Mouse (Mus musculus) bone marrow macrophage, adult 2 months (primary cell): Measurements from ENCODE around the gene Plch1. TPM values are rescaled to one million over a fixed set of nuclear protein-coding genes. Genes with fewer than 3 reads are reported as not detected.

ENCODE experiments used
- H3K27ac ChIP-seq: 2 replicates; pipeline ENCODE4 v1.5.1; 2012; ENCODE audit warnings: low read depth, low read length; ENCODE audit not compliant: insufficient read depth
- H3K4me1 ChIP-seq: 2 replicates; pipeline ENCODE4 v1.6.1; 2012; ENCODE audit warnings: low read length; ENCODE audit not compliant: control insufficient read depth, insufficient read depth
- H3K4me3 ChIP-seq: 2 replicates; pipeline ENCODE4 v1.5.1; 2012; ENCODE audit warnings: mild to moderate bottlenecking, low read length, moderate library complexity; ENCODE audit not compliant: insufficient read depth
- CTCF ChIP-seq: IDR thresholded peaks from 2 replicates; pipeline ENCODE4 v1.5.1; 2012; ENCODE audit warnings: low read depth, mild to moderate bottlenecking, low read length, moderate library complexity
- POLR2A ChIP-seq: IDR thresholded peaks from 2 replicates; pipeline ENCODE4 v1.6.1; 2012; ENCODE audit warnings: mild to moderate bottlenecking, low read depth, low read length, borderline replicate concordance
- polyA plus RNA-seq: library from polyadenylated mRNA; stranded (reverse); fragments of >200 nt; gene quantifications from 2 replicates; pipeline ENCODE4 v1.2.4, GENCODE M21; 2012; ENCODE audit not compliant: missing spikeins, insufficient read depth, insufficient read length

The Plch1 gene
- polyA plus RNA-seq, result not detected in 2 replicates

DNA sequence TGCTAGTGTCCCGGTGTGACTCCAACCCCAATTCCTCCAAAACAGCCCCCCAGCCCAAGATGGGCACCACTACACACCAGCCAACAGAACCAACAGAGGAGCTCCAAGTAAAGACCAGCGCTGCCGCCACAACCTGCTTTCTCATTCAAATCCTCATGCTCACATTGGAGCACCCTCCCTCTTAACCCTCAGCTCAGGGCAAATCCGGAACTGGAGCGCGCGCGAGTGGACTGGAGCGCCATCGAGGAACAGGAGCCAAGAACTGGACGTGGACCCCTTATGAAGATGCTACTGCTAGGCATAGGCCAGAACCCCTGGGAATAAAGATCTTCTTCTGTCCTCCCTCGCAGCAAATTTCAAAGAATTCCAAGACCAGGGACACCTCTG, at the start of gene Plch1:
TSS of gene Plch1 (minus strand) at position 164 of the 387 bp plus-strand sequence.
- Histone ChIP-seq H3K4me3 (peak within 1 kb of the TSS; percentile 71), H3K4me1 (no peaks in the 10 kb centered on the region), H3K27ac (no peak within 1 kb of the TSS)
- TF ChIP-seq POLR2A, result no peak
- TF ChIP-seq CTCF, result no peak

DNA sequence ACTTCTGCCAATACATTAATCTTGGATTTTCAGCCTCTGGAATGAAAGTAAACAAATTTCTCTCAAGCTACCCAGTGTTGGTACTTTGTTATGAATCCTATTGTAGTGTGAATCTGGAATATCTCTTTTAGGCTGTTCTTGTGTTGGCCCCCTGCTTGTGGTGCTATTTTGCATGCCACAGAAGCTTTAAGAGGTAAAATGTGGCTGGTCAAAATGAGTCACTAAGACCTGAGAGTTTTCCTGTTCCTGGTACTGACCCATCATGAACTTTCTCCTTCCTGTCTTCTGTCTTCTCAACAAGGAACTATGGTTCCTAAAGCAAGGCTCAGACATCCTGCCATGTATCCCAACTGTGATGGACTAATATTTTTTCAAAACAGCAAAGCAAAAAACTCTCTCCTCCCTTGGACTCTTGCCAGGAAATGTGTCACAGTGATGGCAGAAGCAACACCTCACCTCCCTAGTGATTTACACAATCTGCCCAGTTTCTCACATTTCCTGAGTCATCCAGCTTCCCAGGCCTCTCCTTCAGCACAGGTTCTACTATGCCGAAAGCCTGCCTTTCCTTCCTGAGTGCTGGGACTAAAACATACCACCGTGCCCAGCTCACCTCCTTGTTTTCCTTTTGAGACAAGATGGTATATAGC, 42.1 kb upstream of the Plch1 start:
- H3K4me1 ChIP-seq, result no peaks in the 10 kb centered on the region
- TF ChIP-seq POLR2A (no peak), CTCF (no peak)
- no peak overlapping the region for H3K4me3 ChIP-seq
- no peak overlapping the region for H3K27ac ChIP-seq

GRCm38 (mm10) chr3:63938928-63939327, 39.7 kb upstream of the Plch1 start:
- no peaks in the 10 kb centered on the region for H3K4me1 ChIP-seq
- no peak overlapping the region for H3K27ac ChIP-seq
- TF ChIP-seq CTCF (no peak), POLR2A (no peak)
- no peak overlapping the region for H3K4me3 ChIP-seq

DNA sequence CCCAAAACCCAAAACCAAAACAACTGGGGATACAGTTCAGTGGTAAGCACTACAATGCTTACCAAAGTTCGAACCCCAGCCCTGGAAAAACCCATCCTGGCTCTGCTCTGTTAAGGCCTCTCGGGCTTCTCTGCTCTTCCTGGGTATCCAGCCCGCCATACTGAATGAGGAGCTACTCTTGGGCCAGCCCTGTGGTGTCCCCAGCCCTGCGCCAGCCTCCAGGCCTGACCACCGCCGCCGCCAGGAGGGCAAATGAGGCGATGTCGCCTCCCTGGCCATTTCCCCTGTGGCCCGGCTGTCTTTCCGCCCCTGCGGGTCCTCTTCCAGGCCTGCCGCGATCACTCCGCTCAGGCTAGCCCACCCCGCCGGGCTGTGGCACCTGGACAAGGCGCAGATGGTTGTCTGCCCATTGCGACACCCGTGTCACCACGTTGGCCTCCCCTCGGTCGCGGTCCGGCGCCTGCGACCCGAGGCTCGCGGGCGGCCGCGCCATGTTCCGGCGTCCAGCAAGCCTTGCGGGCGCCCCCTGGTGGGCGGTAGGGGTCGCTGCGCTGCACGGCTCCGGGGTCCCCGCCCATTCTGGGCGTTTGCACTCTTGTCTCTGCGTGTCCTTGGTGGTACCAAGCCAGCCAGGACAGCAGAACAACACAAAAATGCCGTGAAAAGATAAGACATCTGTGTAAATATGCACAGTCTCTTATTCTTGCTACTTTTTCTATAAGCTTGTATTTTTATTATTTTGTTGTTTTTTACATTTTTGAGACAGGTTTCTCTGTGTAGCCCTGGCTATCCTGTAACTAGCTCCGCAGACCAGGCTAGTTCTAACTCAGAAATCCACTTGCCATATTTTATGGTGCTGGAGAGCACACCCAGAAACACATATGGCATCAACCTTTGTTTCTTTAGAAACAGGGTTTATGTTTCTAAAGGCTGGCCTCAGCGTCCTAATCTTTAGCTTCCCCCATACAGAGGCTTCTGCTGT, 29.9 kb upstream of the Plch1 start, which contains the start of gene E130311K13Rik:
TSS of gene E130311K13Rik (minus strand) at position 595 of the 982 bp plus-strand sequence.
- TF ChIP-seq POLR2A (no peak), CTCF (peak; percentile 71)
- peak within 1 kb of the TSS; percentile 45 for H3K27ac ChIP-seq
- H3K4me1 ChIP-seq, result no peaks in the 10 kb centered on the region
- H3K4me3 ChIP-seq, result peak within 1 kb of the TSS; percentile 70

DNA sequence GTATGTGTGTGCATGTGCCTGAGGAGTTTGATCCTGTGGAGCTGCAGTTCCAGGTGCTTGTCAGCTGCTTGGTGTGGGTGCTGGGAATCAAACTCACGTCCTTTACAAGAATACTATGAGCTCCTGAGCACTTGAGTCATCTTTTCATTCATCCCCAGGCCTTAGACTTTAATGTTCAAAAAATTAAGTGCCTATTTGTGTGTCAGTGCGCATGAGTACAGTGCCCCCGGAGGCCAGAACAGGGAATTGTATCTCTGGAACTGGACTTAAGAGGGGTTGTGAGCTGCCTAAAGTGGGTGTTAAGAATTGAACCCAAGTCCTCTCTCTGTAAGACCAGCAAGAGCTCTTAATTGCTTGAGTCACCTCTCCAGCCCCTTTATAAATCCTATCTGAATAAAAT, 20.4 kb upstream of the Plch1 start:
- no peak overlapping the region for H3K4me3 ChIP-seq
- H3K4me1 ChIP-seq, result no peaks in the 10 kb centered on the region
- no peak for TF ChIP-seq POLR2A
- TF ChIP-seq CTCF, result peak; percentile 56
- no peak overlapping the region for H3K27ac ChIP-seq

GRCm38 (mm10) chr3:63910301-63910700, 11.0 kb upstream of the Plch1 start:
- no peak overlapping the region for H3K27ac ChIP-seq
- TF ChIP-seq POLR2A (no peak), CTCF (no peak)
- H3K4me3 ChIP-seq, result no peak overlapping the region
- H3K4me1 ChIP-seq, result peaks cover 2% of the 10 kb centered on the region; the same call in 1 of the 2 replicates

- H3K4me1 ChIP-seq, result peaks cover 2% of the 10 kb centered on the region; the same call in 1 of the 2 replicates
- H3K4me3 ChIP-seq, result peak overlapping the region; percentile 37; the same call in 1 of the 2 replicates
- no peak overlapping the region for H3K27ac ChIP-seq
- TF ChIP-seq CTCF (no peak), POLR2A (no peak)
Observed at GRCm38 (mm10) chr3:63905241-63905640, 6.0 kb upstream of the Plch1 start.

DNA sequence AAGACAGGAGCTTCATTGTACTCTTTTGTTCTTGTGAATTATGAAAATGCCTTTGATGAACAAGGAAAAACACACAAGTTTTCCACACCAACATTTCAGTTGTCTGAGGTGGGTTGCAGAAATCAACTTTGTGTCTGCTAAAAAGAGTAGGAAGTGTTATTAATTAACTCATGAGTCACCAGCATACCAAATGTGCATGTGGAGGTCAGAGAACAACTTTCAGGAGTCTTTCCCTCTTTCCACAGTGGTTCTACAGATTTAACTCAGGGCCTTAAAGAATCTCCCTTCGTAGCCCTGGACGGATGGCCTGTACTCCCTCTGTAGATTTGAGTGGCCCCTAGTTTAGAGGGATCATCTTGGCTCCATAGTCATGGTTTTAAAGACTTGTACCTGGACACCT, 4.9 kb upstream of the Plch1 start:
- H3K4me1 ChIP-seq, result peaks cover 2% of the 10 kb centered on the region; the same call in 1 of the 2 replicates
- H3K4me3 ChIP-seq, result no peak overlapping the region
- TF ChIP-seq POLR2A (no peak), CTCF (no peak)
- H3K27ac ChIP-seq, result no peak overlapping the region

DNA sequence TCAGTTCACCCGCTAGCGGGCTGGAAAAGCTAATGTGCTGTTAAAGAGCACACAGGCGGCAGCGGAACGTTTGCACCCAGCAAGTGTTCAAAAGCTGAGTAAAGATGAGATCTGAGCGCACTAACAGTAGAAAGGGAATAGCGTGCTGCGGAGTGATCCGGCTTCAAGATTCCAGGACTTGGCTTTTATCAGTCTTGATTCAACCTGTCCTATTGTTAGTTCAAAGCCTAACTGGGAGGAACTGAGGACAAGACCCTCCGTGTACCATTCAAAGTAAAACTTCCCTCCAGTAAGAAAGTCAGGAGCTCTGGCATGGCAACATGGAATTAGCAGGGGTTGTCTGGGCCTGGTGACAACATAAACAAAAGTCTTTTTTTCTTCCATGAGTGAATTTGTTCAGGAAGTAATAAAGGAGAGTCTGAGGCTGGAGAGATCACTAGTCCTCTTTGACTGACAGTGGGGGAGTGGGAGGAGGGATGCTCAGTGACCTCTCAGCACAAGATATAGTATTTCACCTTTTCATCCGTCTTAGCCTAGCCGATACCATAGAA, 824 bp upstream of the Plch1 start:
- Histone ChIP-seq H3K4me1 (no peaks in the 10 kb centered on the region), H3K4me3 (no peak overlapping the region), H3K27ac (no peak overlapping the region)
- TF ChIP-seq CTCF (no peak), POLR2A (no peak)
